Mouse (Mus musculus): Measurements from ENCODE around the gene Tmem270. TPM values are rescaled to one million over a fixed set of nuclear protein-coding genes. Genes with fewer than 3 reads are reported as not detected.

Tmem270 gene
- polyA plus RNA-seq, 1 experiment from 2014 or later, result not detected

- no peaks in the 10 kb centered on the region for H3K27me3 ChIP-seq (ENCODE audit: control insufficient read depth, insufficient read depth, low read length)
- H3K4me1 ChIP-seq (ENCODE audit: control insufficient read depth, insufficient read depth, low read length), result no peaks in the 10 kb centered on the region
- no peak overlapping the region for H3K9ac ChIP-seq (replicated peaks; ENCODE audit: low read depth, low read length)
- no peak for ATAC-seq (ENCODE audit: low read depth)
- H3K4me3 ChIP-seq (ENCODE audit: low read depth, low read length), result no peak overlapping the region
- WGBS, result 83% methylated on average over 10 of the region's 10 CpGs
- H3K4me2 ChIP-seq (ENCODE audit: low read depth, low read length), result no peak overlapping the region
- no peak overlapping the region for H3K27ac ChIP-seq (ENCODE audit: low read depth, low read length)
- H3K9me3 ChIP-seq (ENCODE audit: control insufficient read depth, low read length), result no peaks in the 10 kb centered on the region
- H3K36me3 ChIP-seq (ENCODE audit: control insufficient read depth, insufficient read depth, low read length), result no peaks in the 10 kb centered on the region
Observed at GRCm38 (mm10) chr5:134876801-134877200, 29.7 kb downstream of the Tmem270 start.

GRCm38 (mm10) chr5:134875245-134875644 is 31.3 kb downstream of the Tmem270 start:
- 91% methylated on average over 5 of the region's 5 CpGs for WGBS
- H3K27me3 ChIP-seq (ENCODE audit: control insufficient read depth, insufficient read depth, low read length), result no peaks in the 10 kb centered on the region
- no peaks in the 10 kb centered on the region for H3K4me1 ChIP-seq (ENCODE audit: control insufficient read depth, insufficient read depth, low read length)
- no peaks in the 10 kb centered on the region for H3K9me3 ChIP-seq (ENCODE audit: control insufficient read depth, low read length)
- H3K4me2 ChIP-seq (ENCODE audit: low read depth, low read length), result no peak overlapping the region
- H3K4me3 ChIP-seq (ENCODE audit: low read depth, low read length), result no peak overlapping the region
- no peaks in the 10 kb centered on the region for H3K36me3 ChIP-seq (ENCODE audit: control insufficient read depth, insufficient read depth, low read length)
- H3K27ac ChIP-seq (ENCODE audit: low read depth, low read length), result no peak overlapping the region
- H3K9ac ChIP-seq (replicated peaks; ENCODE audit: low read depth, low read length), result no peak overlapping the region
- ATAC-seq (ENCODE audit: low read depth), result no peak

GRCm38 (mm10) chr5:134873956-134874879 is 32.3 kb downstream of the Tmem270 start:
- no peak overlapping the region for H3K4me3 ChIP-seq (ENCODE audit: low read depth, low read length)
- H3K27ac ChIP-seq (ENCODE audit: low read depth, low read length), result no peak overlapping the region
- H3K36me3 ChIP-seq (ENCODE audit: control insufficient read depth, insufficient read depth, low read length), result no peaks in the 10 kb centered on the region
- ATAC-seq (ENCODE audit: low read depth), result no peak
- H3K4me1 ChIP-seq (ENCODE audit: control insufficient read depth, insufficient read depth, low read length), result no peaks in the 10 kb centered on the region
- 71% methylated on average over 21 of the region's 21 CpGs for WGBS
- no peak overlapping the region for H3K4me2 ChIP-seq (ENCODE audit: low read depth, low read length)
- H3K9ac ChIP-seq (replicated peaks; ENCODE audit: low read depth, low read length), result no peak overlapping the region
- H3K9me3 ChIP-seq (ENCODE audit: control insufficient read depth, low read length), result no peaks in the 10 kb centered on the region
- H3K27me3 ChIP-seq (ENCODE audit: control insufficient read depth, insufficient read depth, low read length), result no peaks in the 10 kb centered on the region

GRCm38 (mm10) chr5:134873034-134873433 is 33.5 kb downstream of the Tmem270 start:
- no peak overlapping the region for H3K27ac ChIP-seq (ENCODE audit: low read depth, low read length)
- 89% methylated on average over 8 of the region's 8 CpGs for WGBS

DNA sequence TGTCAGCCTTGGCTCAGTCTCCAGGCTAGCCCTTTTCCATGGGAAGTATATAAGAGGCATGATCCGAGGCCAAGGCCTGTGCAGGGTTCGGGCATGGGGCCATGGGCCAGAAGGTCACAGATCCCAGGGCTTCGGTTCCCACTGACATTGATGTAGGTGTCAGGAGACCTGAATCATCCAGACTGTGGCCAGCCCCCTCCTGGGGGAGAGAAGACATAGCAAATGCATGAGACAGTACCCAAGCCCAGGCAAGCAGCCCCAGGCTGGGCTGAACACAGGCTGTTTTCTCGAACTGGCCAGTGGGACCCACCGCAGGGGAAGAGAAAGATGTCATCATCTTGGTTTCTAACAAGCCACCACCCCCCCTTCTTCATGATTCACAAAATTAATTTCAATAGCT is 33.9 kb downstream of the Tmem270 start:
- no peak overlapping the region for H3K4me2 ChIP-seq (ENCODE audit: low read depth, low read length)
- no peaks in the 10 kb centered on the region for H3K27me3 ChIP-seq (ENCODE audit: control insufficient read depth, insufficient read depth, low read length)
- H3K9ac ChIP-seq (replicated peaks; ENCODE audit: low read depth, low read length), result no peak overlapping the region
- H3K36me3 ChIP-seq (ENCODE audit: control insufficient read depth, insufficient read depth, low read length), result no peaks in the 10 kb centered on the region
- H3K27ac ChIP-seq (ENCODE audit: low read depth, low read length), result no peak overlapping the region
- 81% methylated on average over 5 of the region's 5 CpGs for WGBS
- no peaks in the 10 kb centered on the region for H3K9me3 ChIP-seq (ENCODE audit: control insufficient read depth, low read length)
- H3K4me1 ChIP-seq (ENCODE audit: control insufficient read depth, insufficient read depth, low read length), result no peaks in the 10 kb centered on the region
- ATAC-seq (ENCODE audit: low read depth), result no peak
- no peak overlapping the region for H3K4me3 ChIP-seq (ENCODE audit: low read depth, low read length)

More at GRCm38 (mm10) chr5:134873034-134873433, 33.5 kb downstream of the Tmem270 start:
- Histone ChIP-seq H3K9ac (replicated peaks; ENCODE audit: low read depth, low read length) (no peak overlapping the region), H3K36me3 (ENCODE audit: control insufficient read depth, insufficient read depth, low read length) (no peaks in the 10 kb centered on the region), H3K4me3 (ENCODE audit: low read depth, low read length) (no peak overlapping the region), H3K9me3 (ENCODE audit: control insufficient read depth, low read length) (no peaks in the 10 kb centered on the region), H3K27me3 (ENCODE audit: control insufficient read depth, insufficient read depth, low read length) (no peaks in the 10 kb centered on the region), H3K4me2 (ENCODE audit: low read depth, low read length) (no peak overlapping the region), H3K4me1 (ENCODE audit: control insufficient read depth, insufficient read depth, low read length) (no peaks in the 10 kb centered on the region)
- no peak for ATAC-seq (ENCODE audit: low read depth)

GRCm38 (mm10) chr5:134868506-134868905 is 38.0 kb downstream of the Tmem270 start:
- ATAC-seq (ENCODE audit: low read depth), result no peak
- Histone ChIP-seq H3K27ac (ENCODE audit: low read depth, low read length) (no peak overlapping the region), H3K4me2 (ENCODE audit: low read depth, low read length) (no peak overlapping the region), H3K4me3 (ENCODE audit: low read depth, low read length) (no peak overlapping the region), H3K9me3 (ENCODE audit: control insufficient read depth, low read length) (no peaks in the 10 kb centered on the region), H3K4me1 (ENCODE audit: control insufficient read depth, insufficient read depth, low read length) (no peaks in the 10 kb centered on the region), H3K36me3 (ENCODE audit: control insufficient read depth, insufficient read depth, low read length) (no peaks in the 10 kb centered on the region), H3K27me3 (ENCODE audit: control insufficient read depth, insufficient read depth, low read length) (no peaks in the 10 kb centered on the region), H3K9ac (replicated peaks; ENCODE audit: low read depth, low read length) (no peak overlapping the region)
- 77% methylated on average over 5 of the region's 5 CpGs for WGBS

GRCm38 (mm10) chr5:134867320-134868144 is 39.0 kb downstream of the Tmem270 start:
- Histone ChIP-seq H3K4me3 (ENCODE audit: low read depth, low read length) (no peak overlapping the region), H3K36me3 (ENCODE audit: control insufficient read depth, insufficient read depth, low read length) (no peaks in the 10 kb centered on the region), H3K4me1 (ENCODE audit: control insufficient read depth, insufficient read depth, low read length) (no peaks in the 10 kb centered on the region), H3K4me2 (ENCODE audit: low read depth, low read length) (no peak overlapping the region), H3K27me3 (ENCODE audit: control insufficient read depth, insufficient read depth, low read length) (no peaks in the 10 kb centered on the region), H3K9me3 (ENCODE audit: control insufficient read depth, low read length) (no peaks in the 10 kb centered on the region), H3K27ac (ENCODE audit: low read depth, low read length) (no peak overlapping the region), H3K9ac (replicated peaks; ENCODE audit: low read depth, low read length) (no peak overlapping the region)
- ATAC-seq (ENCODE audit: low read depth), result no peak
- WGBS, result 67% methylated on average over 18 of the region's 18 CpGs

- WGBS, result 60% methylated on average over 8 of the region's 8 CpGs
- H3K4me1 ChIP-seq (ENCODE audit: control insufficient read depth, insufficient read depth, low read length), result no peaks in the 10 kb centered on the region
- H3K4me3 ChIP-seq (ENCODE audit: low read depth, low read length), result no peak overlapping the region
- H3K9me3 ChIP-seq (ENCODE audit: control insufficient read depth, low read length), result no peaks in the 10 kb centered on the region
- ATAC-seq (ENCODE audit: low read depth), result no peak
- no peak overlapping the region for H3K9ac ChIP-seq (replicated peaks; ENCODE audit: low read depth, low read length)
- H3K4me2 ChIP-seq (ENCODE audit: low read depth, low read length), result no peak overlapping the region
- H3K27me3 ChIP-seq (ENCODE audit: control insufficient read depth, insufficient read depth, low read length), result no peaks in the 10 kb centered on the region
- H3K27ac ChIP-seq (ENCODE audit: low read depth, low read length), result no peak overlapping the region
- H3K36me3 ChIP-seq (ENCODE audit: control insufficient read depth, insufficient read depth, low read length), result no peaks in the 10 kb centered on the region
Observed at GRCm38 (mm10) chr5:134865158-134865557, 41.4 kb downstream of the Tmem270 start.

Data from neural tube, embryonic 14.5 days (tissue).